Mouse (Mus musculus) macrophage (primary cell): Measurements from ENCODE around the gene Ackr3. TPM values are rescaled to one million over a fixed set of nuclear protein-coding genes. Genes with fewer than 3 reads are reported as not detected.

Experiments used
- H3K27ac ChIP-seq: fragments of 350-480 bp; formaldehyde crosslinking; 2 replicates; pipeline ENCODE4 v1.9.0; 2021
- H3K36me3 ChIP-seq: fragments of 350-480 bp; formaldehyde crosslinking; 2 replicates; pipeline ENCODE4 v1.9.0; 2021; ENCODE audit errors: inconsistent target
- H3K4me3 ChIP-seq: fragments of 350-480 bp; formaldehyde crosslinking; 2 replicates; pipeline ENCODE4 v1.9.0; 2021; ENCODE audit errors: inconsistent target
- H3K79me2 ChIP-seq: fragments of 350-480 bp; formaldehyde crosslinking; 2 replicates; pipeline ENCODE4 v1.9.0; 2021; ENCODE audit errors: inconsistent target
- WGBS: methylation state at CpG from one replicate; pipeline ENCODE4 v1.1.7; 2026; ENCODE audit warnings: inconsistent platforms; ENCODE audit not compliant: missing documents; 5-methylcytosine and 5-hydroxymethylcytosine counted together
- polyA plus RNA-seq: library from polyadenylated mRNA; stranded (reverse); fragments of 250-400 nt; gene quantifications from 3 replicates; pipeline ENCODE4 v1.2.4, GENCODE M21; 2018; ENCODE audit warnings: inconsistent platforms

The Ackr3 gene
- polyA plus RNA-seq, 1 experiment from 2014 or later: not detected

DNA sequence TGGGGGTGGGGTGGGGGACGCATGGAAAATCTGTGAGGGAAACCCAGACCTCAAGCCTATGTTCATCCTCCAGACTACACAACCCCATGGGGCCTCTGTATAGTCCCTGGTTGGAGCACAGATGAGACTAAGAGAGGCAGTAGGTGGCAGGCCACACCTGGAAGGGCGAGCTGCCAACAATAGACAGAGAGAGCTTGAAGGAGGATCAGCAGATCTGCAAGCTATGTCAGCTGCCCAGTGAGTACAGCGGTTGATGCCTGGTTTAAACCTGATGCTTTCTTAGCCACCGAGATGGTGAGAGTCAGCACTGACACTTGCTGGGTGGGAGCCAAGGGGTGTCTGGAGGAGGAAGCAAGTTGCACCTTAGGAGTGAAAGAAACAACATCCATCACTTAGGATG, 43.5 kb downstream of the Ackr3 start:
- H3K79me2 ChIP-seq: no peaks in the 10 kb centered on the region
- WGBS: 73% methylated on average over 4 of the region's 4 CpGs
- no peak overlapping the region for H3K4me3 ChIP-seq
- H3K27ac ChIP-seq: no peak overlapping the region
- no peaks in the 10 kb centered on the region for H3K36me3 ChIP-seq

DNA sequence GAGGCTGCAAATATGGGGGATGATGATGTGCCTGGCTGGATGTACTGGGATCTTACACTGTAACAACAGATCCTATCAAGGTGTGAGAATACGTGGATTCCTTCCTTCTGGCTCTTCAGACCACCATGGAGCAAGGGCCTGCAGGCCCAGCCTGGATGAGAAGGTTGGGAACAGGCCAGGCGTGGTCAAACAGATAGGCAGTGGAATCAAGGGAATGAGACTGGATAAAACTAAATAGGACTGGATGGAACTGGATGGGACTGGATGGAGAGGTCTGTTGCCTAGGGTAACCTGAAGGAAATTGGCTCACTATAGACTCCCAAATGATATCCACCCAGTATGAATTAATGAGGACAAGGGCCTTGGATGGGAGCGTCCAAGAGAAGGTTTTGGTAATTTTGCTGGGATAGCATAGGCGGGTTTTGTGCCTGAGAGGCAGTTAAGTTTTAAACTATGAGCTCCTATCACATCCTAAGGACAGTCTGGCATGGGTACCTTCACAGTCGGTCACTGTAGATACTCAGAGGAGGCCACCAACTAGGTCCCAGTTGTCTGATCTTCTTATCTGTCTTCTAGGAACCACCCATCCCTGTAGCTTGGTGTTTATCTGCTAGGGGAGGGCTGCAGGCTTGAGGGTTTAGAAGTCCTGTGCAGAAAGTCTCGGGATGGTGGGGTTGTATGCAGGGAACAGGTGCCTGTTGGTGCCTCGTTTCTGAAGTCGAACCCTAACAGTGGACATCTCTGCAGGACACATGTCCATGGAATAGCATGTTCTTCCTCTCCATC, 44.2 kb downstream of the Ackr3 start:
- H3K36me3 ChIP-seq: no peaks in the 10 kb centered on the region
- WGBS: 81% methylated on average over 8 of the region's 8 CpGs
- no peak overlapping the region for H3K4me3 ChIP-seq
- H3K27ac ChIP-seq: no peak overlapping the region
- H3K79me2 ChIP-seq: no peaks in the 10 kb centered on the region

DNA sequence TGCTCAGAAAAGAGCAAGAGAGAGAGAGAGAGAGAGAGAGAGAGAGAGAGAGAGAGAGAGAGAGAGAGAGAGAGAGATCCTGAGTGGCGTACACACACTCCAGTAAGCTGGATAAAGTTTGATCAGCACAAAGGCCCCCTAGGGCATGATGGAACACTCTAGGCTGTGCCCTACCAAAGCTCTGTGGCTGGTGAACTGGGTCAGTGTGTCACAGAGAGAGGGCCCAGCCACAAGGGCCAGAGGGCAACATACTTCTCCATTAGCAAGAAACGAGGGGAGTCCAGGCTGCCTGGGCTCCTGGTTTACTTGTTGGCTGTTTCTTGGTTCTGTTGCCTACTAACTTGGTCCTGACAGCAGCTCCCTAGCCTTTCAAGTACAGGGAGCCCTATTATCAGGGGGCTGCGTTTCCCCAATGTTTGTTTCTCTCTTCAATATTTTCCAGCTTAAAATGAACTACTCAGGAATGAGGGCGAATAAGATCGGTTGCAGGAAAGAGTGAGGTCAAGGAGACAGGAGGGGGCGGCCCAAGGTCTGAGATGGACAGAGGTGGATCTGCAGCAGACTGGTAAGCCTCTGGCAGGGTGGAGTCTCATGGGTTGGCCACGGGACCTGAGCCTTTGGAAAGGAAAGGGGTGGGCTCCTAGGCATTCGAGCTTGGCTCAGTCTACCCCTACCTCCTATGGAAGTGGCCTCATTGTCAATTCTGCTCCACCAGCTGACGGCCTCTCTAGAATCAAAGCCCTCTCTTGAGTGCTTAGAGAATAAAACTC, 45.4 kb downstream of the Ackr3 start:
- no peaks in the 10 kb centered on the region for H3K36me3 ChIP-seq
- H3K4me3 ChIP-seq: no peak overlapping the region
- 76% methylated on average over 9 of the region's 9 CpGs for WGBS
- no peaks in the 10 kb centered on the region for H3K79me2 ChIP-seq
- no peak overlapping the region for H3K27ac ChIP-seq

DNA sequence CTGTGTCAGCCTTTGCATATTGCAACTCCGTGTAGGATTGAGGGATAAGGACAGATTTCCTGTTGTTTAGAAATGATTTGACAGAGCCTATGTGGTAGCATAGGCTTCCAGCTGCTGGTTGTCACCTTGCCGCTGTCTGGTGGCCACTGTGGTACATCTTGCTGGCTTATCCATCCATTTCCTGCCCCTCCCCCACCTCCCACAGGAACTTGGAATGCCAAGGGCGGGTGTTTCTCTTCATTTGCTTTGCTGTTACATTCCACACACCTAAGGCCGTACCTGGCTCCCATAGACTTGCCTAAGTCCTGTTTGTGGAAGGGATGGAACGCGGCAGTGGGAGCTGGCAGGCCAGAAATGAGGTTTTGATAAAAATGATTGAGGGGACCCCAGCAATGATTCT, 46.6 kb downstream of the Ackr3 start:
- whole genome bisulfite sequencing: 75% methylated on average over 6 of the region's 6 CpGs

DNA sequence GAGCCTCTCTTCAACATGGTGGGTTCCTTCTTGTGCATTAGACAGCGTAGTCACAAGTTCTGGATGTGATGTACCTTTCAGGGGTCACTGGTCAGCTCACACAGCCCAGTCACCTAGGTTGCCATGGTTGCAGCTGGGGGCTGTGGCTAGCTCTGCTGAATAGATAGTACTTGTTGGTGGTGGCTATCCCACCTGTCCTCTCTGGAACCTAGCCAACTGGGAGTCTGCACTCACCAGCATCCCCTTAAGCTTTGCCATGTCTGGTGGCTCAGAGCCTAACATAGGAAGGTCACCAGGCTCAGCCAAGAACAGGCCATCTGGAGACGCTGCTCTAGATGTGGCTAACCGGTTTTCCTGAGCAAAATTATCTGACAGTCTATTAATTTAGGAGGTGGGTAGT, 47.4 kb downstream of the Ackr3 start:
- no peak overlapping the region for H3K4me3 ChIP-seq
- no peaks in the 10 kb centered on the region for H3K79me2 ChIP-seq
- H3K36me3 ChIP-seq: no peaks in the 10 kb centered on the region
- no peak overlapping the region for H3K27ac ChIP-seq
- 90% methylated on average over 3 of the region's 3 CpGs for WGBS

More for the DNA sequence above, 46.6 kb downstream of the Ackr3 start:
- no peaks in the 10 kb centered on the region for H3K79me2 ChIP-seq
- no peaks in the 10 kb centered on the region for H3K36me3 ChIP-seq
- H3K27ac ChIP-seq: no peak overlapping the region
- H3K4me3 ChIP-seq: no peak overlapping the region

DNA sequence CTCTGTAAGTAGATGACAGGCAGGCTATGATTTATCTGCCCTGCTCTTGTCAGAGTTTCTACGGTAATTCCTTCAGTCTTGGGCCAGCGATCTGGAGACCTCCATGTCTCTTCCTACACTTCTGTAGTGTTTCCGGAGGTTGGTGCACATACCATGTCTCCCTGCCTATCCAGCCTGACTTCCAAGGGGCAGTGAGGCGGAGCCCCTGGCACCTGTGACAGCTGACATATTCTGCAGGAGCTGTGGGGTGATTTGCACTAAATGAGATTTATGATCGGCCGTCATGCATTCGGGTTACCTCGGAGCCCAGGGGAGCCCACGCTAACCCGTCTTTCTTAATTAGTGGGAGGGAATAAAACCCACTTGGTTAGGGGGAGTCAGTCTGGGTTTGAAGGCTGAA, 49.7 kb downstream of the Ackr3 start:
- Histone ChIP-seq H3K4me3 (no peak overlapping the region), H3K36me3 (no peaks in the 10 kb centered on the region), H3K79me2 (no peaks in the 10 kb centered on the region), H3K27ac (no peak overlapping the region)
- WGBS: 74% methylated on average over 10 of the region's 10 CpGs

DNA sequence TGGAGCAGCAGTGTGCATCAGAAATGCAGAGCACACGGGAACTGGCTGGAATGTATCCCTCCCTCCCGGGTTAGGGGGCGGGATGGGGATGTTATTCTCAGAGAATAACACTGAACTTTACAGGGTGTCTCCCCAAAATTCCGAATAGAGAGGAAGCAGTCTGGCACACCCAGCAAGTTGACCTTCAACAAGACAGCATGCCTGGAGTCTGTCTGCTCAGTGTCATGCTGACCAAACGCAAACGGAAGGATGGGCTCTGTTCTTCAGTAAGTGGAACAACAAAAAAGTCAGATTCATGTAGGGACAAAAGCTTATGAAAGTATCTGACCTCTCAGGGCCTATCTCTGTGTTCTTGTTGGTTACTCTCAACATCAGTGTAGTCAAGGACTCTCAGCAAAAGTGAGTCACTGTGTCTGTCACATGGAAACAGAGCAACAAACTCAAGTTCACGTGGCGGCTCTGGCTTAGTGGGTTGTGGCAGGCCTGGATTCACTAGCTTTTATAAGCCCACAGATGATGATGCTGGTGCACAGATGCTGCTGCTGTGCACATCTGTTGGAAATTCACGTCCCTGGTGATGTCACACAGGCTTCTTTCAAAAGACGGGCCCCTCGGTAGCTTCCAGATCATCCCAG, 54.6 kb downstream of the Ackr3 start:
- H3K36me3 ChIP-seq: no peaks in the 10 kb centered on the region
- H3K4me3 ChIP-seq: no peak overlapping the region
- no peak overlapping the region for H3K27ac ChIP-seq
- WGBS: 83% methylated on average over 11 of the region's 11 CpGs
- H3K79me2 ChIP-seq: no peaks in the 10 kb centered on the region

DNA sequence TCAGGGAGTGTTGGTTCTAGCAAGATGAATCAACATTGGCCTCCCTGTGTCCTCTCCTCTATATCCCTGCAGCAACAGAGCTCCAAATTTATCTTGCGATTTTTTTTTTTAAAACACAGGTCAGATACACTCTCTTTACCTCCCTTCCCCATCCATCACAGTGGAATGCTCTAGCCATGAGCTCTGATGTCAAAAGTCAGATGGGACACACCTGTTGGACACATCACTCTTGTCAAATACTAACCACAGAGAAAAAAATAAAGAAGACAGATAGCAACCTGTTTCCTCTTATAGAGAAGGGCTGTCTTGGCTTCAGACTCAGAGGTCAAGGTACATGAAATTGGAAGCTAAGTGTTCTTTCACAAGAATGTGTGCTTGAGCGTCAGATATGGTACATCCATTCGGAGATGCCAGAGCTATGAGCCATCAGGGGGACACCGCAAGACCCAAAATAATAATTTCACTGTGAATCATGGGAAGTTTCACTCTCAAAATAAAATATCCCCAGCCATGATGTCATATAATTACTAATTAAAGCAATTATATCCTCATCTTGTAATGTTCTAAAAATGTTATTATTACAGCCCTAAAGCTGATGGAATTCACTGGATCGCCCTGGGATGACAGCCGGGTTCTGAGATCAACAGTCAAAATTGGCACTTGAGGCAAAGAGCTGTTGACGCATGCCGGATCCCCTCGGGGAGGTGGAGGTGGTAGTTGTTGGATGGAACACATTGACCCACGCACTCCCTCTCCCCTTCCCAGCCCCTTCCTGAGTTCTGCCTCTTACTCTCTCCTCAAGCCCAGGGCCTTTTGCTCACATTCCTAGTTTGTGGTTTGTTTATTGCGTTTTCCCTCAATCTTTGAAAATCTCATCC, 57.2 kb downstream of the Ackr3 start:
- H3K79me2 ChIP-seq: no peaks in the 10 kb centered on the region
- H3K36me3 ChIP-seq: no peaks in the 10 kb centered on the region
- 92% methylated on average over 11 of the region's 11 CpGs for WGBS
- H3K4me3 ChIP-seq: no peak overlapping the region
- H3K27ac ChIP-seq: no peak overlapping the region

DNA sequence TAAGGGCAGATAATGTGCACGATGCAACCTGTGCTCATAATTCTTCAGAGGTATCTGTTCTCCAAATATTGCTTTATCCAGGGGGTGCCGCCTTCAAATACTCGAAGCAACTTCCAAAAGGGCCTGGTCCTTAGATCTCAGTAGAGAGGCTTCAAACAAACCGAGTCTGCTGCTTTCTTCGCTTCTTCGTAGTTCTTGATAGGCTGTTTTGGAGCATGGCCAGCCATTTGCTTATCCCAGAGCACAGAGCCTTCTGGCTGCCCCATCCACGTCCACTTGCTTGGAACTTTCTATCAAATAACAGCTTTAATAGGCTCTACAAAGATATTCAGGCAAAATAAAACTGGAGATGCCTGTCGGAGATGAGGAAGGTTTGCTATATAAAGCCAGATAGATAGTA, 58.6 kb downstream of the Ackr3 start:
- Histone ChIP-seq H3K36me3 (no peaks in the 10 kb centered on the region), H3K79me2 (no peaks in the 10 kb centered on the region), H3K4me3 (no peak overlapping the region), H3K27ac (no peak overlapping the region)
- WGBS: 86% methylated on average over 8 of the region's 8 CpGs

Other genes with a start within 250 kb of the Ackr3 start
- not detected in 3 replicates for gene Asb18, start 189.3 kb upstream of the Ackr3 start, polyA plus RNA-seq
- not detected in 3 replicates for gene Iqca, start 50.6 kb upstream of the Ackr3 start, polyA plus RNA-seq